Mouse (Mus musculus) neural tube, embryonic 15.5 days (tissue): ENCODE measurements around the gene Ccdc130. TPM values are rescaled to one million over a fixed set of nuclear protein-coding genes. Genes with fewer than 3 reads are reported as not detected.
A peak's percentile ranks its signal among the peaks of the same experiment; 100 is the strongest.
"Not testable (repeated sequence)": the region's sequence is repeated elsewhere in the genome, so short reads cannot be mapped to it uniquely, and the experiment has no call there.

Source experiments
- ATAC-seq: fragments of 200-750 bp; cut with Nextera tagmentation; 2 replicates; pipeline ENCODE4 v1.8.0; 2017; ENCODE audit warnings: mild to moderate bottlenecking, moderate TSS enrichment, moderate library complexity; ENCODE audit not compliant: low FRiP score
- H3K27ac ChIP-seq: fragments of 300-500 bp; sonication (generic); replicated peaks from 2 replicates; pipeline ENCODE4 v1.5.1; 2015; ENCODE audit warnings: mild to moderate bottlenecking, inconsistent platforms
- H3K27me3 ChIP-seq: fragments of 300-500 bp; sonication (generic); replicated peaks from 2 replicates; pipeline ENCODE4 v1.6.1; 2015; ENCODE audit warnings: inconsistent platforms
- H3K36me3 ChIP-seq: fragments of 300-500 bp; sonication (generic); 2 replicates; pipeline ENCODE4 v1.6.1; 2015; ENCODE audit warnings: inconsistent platforms
- H3K4me1 ChIP-seq: fragments of 300-500 bp; sonication (generic); 2 replicates; pipeline ENCODE4 v1.6.1; 2015; ENCODE audit warnings: inconsistent platforms
- H3K4me2 ChIP-seq: fragments of 300-500 bp; sonication (generic); 2 replicates; pipeline ENCODE4 v1.6.1; 2015; ENCODE audit warnings: inconsistent platforms, mild to moderate bottlenecking, moderate library complexity
- H3K4me3 ChIP-seq: fragments of 300-500 bp; sonication (generic); replicated peaks from 2 replicates; pipeline ENCODE4 v1.5.1; 2015; ENCODE audit warnings: mild to moderate bottlenecking, inconsistent platforms
- H3K9ac ChIP-seq: fragments of 300-500 bp; sonication (generic); replicated peaks from 2 replicates; pipeline ENCODE4 v1.6.1; 2015; ENCODE audit warnings: mild to moderate bottlenecking, inconsistent platforms
- H3K9me3 ChIP-seq: fragments of 300-500 bp; sonication (generic); replicated peaks from 2 replicates; pipeline ENCODE4 v1.6.1; 2016; ENCODE audit warnings: inconsistent platforms
- WGBS: fragments of 180-500 bp; shearing (Covaris S2); methylation state at CpG from one replicate; pipeline ENCODE4 v1.1.7; 2015; ENCODE audit warnings: mixed read lengths; 5-methylcytosine and 5-hydroxymethylcytosine counted together
- polyA plus RNA-seq: library from polyadenylated mRNA; unstranded; fragments of >200 nt; fragmentation: Nextera tagmentation; extraction: Ambion mirVana; gene quantifications from 2 replicates; pipeline ENCODE4 v1.2.1, GENCODE M21; 2015

Ccdc130 gene
- 22.1 and 23.0 TPM in 2 replicates for polyA plus RNA-seq

GRCm38 (mm10) chr8:84269950-84270773, at the start of gene Ccdc130:
Gene Ccdc130 (minus strand): TSS chr8:84270380.
- under 1% methylated on average over 44 of the region's 44 CpGs for WGBS
- H3K27me3 ChIP-seq = no peaks in the 10 kb centered on the region
- H3K4me3 ChIP-seq = peak within 1 kb of the TSS; percentile 68
- no peaks in the 10 kb centered on the region for H3K9me3 ChIP-seq
- H3K36me3 ChIP-seq = peaks cover 18% of the 10 kb centered on the region
- H3K4me1 ChIP-seq = peaks cover 12% of the 10 kb centered on the region
- peak; percentile 99 for ATAC-seq
- peak within 1 kb of the TSS; percentile 75 for H3K4me2 ChIP-seq
- peak within 1 kb of the TSS; percentile 84 for H3K27ac ChIP-seq
- H3K9ac ChIP-seq = peak within 1 kb of the TSS; percentile 83

- Histone ChIP-seq H3K4me1 (no peaks in the 10 kb centered on the region), H3K27me3 (no peaks in the 10 kb centered on the region), H3K4me2 (no peak overlapping the region), H3K4me3 (no peak overlapping the region), H3K9me3 (no peaks in the 10 kb centered on the region), H3K27ac (no peak overlapping the region), H3K36me3 (no peaks in the 10 kb centered on the region), H3K9ac (no peak overlapping the region)
- 41% methylated on average over 3 of the region's 3 CpGs for WGBS
- no peak for ATAC-seq
Measured at GRCm38 (mm10) chr8:84308376-84308775, 38.2 kb upstream of the Ccdc130 start.

- Histone ChIP-seq H3K36me3 (no peaks in the 10 kb centered on the region), H3K4me3 (no peak overlapping the region), H3K4me1 (no peaks in the 10 kb centered on the region), H3K27ac (no peak overlapping the region), H3K27me3 (no peaks in the 10 kb centered on the region), H3K4me2 (no peak overlapping the region), H3K9ac (no peak overlapping the region), H3K9me3 (no peaks in the 10 kb centered on the region)
- WGBS = 88% methylated on average over 2 of the region's 2 CpGs
- ATAC-seq = no peak
Measured at GRCm38 (mm10) chr8:84303951-84304350, 33.8 kb upstream of the Ccdc130 start.

- Histone ChIP-seq H3K4me3 (no peak overlapping the region), H3K27ac (no peak overlapping the region), H3K36me3 (no peaks in the 10 kb centered on the region), H3K9me3 (no peaks in the 10 kb centered on the region), H3K4me2 (no peak overlapping the region), H3K4me1 (peaks cover under 1% of the 10 kb centered on the region; the same call in 1 of the 2 replicates), H3K9ac (no peak overlapping the region), H3K27me3 (no peaks in the 10 kb centered on the region)
- no peak for ATAC-seq
- WGBS = 63% methylated on average over 5 of the region's 5 CpGs
Measured at GRCm38 (mm10) chr8:84297029-84297785, 27.0 kb upstream of the Ccdc130 start.

- H3K4me3 ChIP-seq = no peak overlapping the region
- H3K27me3 ChIP-seq = no peaks in the 10 kb centered on the region
- H3K9ac ChIP-seq = no peak overlapping the region
- H3K27ac ChIP-seq = no peak overlapping the region
- no peaks in the 10 kb centered on the region for H3K9me3 ChIP-seq
- H3K4me2 ChIP-seq = no peak overlapping the region
- WGBS = 28% methylated on average over 8 of the region's 8 CpGs
- H3K4me1 ChIP-seq = peaks cover 5% of the 10 kb centered on the region; the same call in 1 of the 2 replicates
- H3K36me3 ChIP-seq = no peaks in the 10 kb centered on the region
- no peak for ATAC-seq
Measured at GRCm38 (mm10) chr8:84291688-84292087, 21.5 kb upstream of the Ccdc130 start.

- no peaks in the 10 kb centered on the region for H3K9me3 ChIP-seq
- ATAC-seq = no peak
- no peaks in the 10 kb centered on the region for H3K27me3 ChIP-seq
- H3K27ac ChIP-seq = no peak overlapping the region
- no peak overlapping the region for H3K4me2 ChIP-seq
- H3K4me3 ChIP-seq = no peak overlapping the region
- H3K36me3 ChIP-seq = no peaks in the 10 kb centered on the region
- peaks cover 5% of the 10 kb centered on the region; the same call in 1 of the 2 replicates for H3K4me1 ChIP-seq
- H3K9ac ChIP-seq = no peak overlapping the region
- WGBS = 75% methylated on average over 5 of the region's 5 CpGs
Measured at GRCm38 (mm10) chr8:84291086-84291485, 20.9 kb upstream of the Ccdc130 start.

- Histone ChIP-seq H3K36me3 (no peaks in the 10 kb centered on the region), H3K9me3 (no peaks in the 10 kb centered on the region), H3K4me3 (no peak overlapping the region), H3K27ac (no peak overlapping the region), H3K4me1 (peaks cover 5% of the 10 kb centered on the region; the same call in 1 of the 2 replicates), H3K27me3 (no peaks in the 10 kb centered on the region), H3K4me2 (no peak overlapping the region), H3K9ac (no peak overlapping the region)
- ATAC-seq = no peak
- 60% methylated on average over 2 of the region's 2 CpGs for WGBS
Measured at GRCm38 (mm10) chr8:84288892-84289291, 18.7 kb upstream of the Ccdc130 start.

GRCm38 (mm10) chr8:84285665-84286064, 15.5 kb upstream of the Ccdc130 start:
- H3K36me3 ChIP-seq, H3K27me3 ChIP-seq, H3K9me3 ChIP-seq, H3K9ac ChIP-seq, H3K4me1 ChIP-seq, H3K4me3 ChIP-seq, ATAC-seq, H3K27ac ChIP-seq, H3K4me2 ChIP-seq: not testable (repeated sequence)
- WGBS = 62% methylated on average over 5 of the region's 5 CpGs

GRCm38 (mm10) chr8:84284608-84285063, 14.5 kb upstream of the Ccdc130 start:
- no peak overlapping the region for H3K9ac ChIP-seq
- no peak for ATAC-seq
- H3K27ac ChIP-seq = no peak overlapping the region
- no peaks in the 10 kb centered on the region for H3K9me3 ChIP-seq
- H3K4me2 ChIP-seq = peak overlapping the region; percentile 16; the same call in 1 of the 2 replicates
- no peaks in the 10 kb centered on the region for H3K4me1 ChIP-seq
- whole genome bisulfite sequencing = 45% methylated on average over 9 of the region's 9 CpGs
- H3K27me3 ChIP-seq = no peaks in the 10 kb centered on the region
- H3K4me3 ChIP-seq = no peak overlapping the region
- H3K36me3 ChIP-seq = no peaks in the 10 kb centered on the region

GRCm38 (mm10) chr8:84280777-84281176, 10.6 kb upstream of the Ccdc130 start:
- no peak overlapping the region for H3K4me2 ChIP-seq
- ATAC-seq = no peak
- WGBS = 85% methylated on average over 10 of the region's 10 CpGs
- H3K4me1 ChIP-seq = no peaks in the 10 kb centered on the region
- no peak overlapping the region for H3K9ac ChIP-seq
- H3K4me3 ChIP-seq = no peak overlapping the region
- H3K27me3 ChIP-seq = no peaks in the 10 kb centered on the region
- no peaks in the 10 kb centered on the region for H3K36me3 ChIP-seq
- no peaks in the 10 kb centered on the region for H3K9me3 ChIP-seq
- H3K27ac ChIP-seq = no peak overlapping the region

- 62% methylated on average over 1 of the region's 1 CpGs for WGBS
- no peak overlapping the region for H3K4me2 ChIP-seq
Measured at GRCm38 (mm10) chr8:84276447-84276846, 6.3 kb upstream of the Ccdc130 start.

More at GRCm38 (mm10) chr8:84276447-84276846, 6.3 kb upstream of the Ccdc130 start:
- no peak overlapping the region for H3K4me3 ChIP-seq
- H3K36me3 ChIP-seq = no peaks in the 10 kb centered on the region
- H3K27me3 ChIP-seq = no peaks in the 10 kb centered on the region
- no peak overlapping the region for H3K27ac ChIP-seq
- H3K9me3 ChIP-seq = no peaks in the 10 kb centered on the region
- no peak overlapping the region for H3K9ac ChIP-seq
- no peak for ATAC-seq
- no peaks in the 10 kb centered on the region for H3K4me1 ChIP-seq
